Mouse (Mus musculus): ENCODE data around the gene Phactr2. TPM values are rescaled to one million over a fixed set of nuclear protein-coding genes. Genes with fewer than 3 reads are reported as not detected.

Phactr2 gene
- total RNA-seq, 2 experiments from 2014 or later = 26.3 to 28.1 TPM

DNA sequence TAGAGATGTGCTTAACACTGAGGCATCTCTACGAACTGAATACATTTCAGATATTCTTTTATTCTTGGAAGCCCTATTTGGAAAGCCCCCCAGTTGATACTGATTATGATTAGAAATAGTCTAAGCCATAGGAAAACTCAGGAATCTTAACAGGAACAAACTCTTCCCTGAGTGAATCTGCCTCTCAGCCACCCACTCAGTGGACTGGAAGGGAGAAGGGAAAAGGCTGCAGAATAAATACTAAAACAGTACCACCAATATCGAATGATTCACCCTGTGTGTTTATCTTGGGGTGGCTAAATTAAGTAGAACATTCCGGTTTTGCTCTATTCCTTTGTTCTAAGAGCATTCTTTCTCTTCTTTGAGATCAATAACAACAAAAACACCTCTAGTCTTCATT, 63.2 kb downstream of the Phactr2 start:
- no peak for DNase-seq (ENCODE audit: low spot score in 2 of 2)

DNA sequence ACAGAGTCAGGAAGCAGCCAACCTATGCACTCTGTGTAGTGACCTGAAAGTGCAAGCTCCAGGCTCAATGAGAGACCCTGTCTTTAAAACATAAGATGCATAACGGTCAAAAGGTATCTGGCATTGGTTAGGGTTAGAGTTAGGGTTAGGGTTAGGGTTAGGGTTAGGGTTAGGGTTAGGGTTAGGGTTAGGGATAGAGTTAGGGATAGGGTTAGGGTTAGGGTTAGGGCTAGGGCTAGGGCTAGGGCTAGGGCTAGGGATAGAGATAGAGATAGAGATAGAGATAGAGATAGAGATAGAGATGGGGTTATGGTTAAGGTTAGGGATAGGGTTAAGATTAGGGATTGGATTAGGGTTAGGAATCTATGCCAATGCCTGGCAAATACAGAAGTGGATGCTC, 72.2 kb downstream of the Phactr2 start:
- DNase-seq (ENCODE audit: low spot score in 2 of 2) = no peak

DNA sequence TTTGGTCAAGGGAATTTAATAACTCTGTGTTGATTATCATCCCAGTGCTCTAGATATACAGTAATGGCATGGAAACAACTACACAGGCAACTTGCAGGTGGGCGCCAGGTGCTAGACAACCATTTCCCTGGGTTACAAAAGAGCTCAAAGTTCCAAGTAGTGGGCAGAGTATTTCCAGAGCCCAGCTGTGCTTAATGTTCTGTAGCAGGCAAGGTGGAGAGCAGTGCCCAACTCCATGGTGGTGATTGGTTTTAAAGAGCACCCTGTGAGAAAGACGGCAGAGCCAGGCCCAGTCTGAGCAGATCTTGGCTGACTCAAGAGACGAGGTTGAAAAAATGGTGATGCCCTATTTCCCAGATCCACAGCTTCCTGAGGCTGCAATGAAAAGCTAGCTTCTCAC, 78.5 kb downstream of the Phactr2 start:
- DNase-seq (ENCODE audit: low spot score in 2 of 2) = no peak

DNA sequence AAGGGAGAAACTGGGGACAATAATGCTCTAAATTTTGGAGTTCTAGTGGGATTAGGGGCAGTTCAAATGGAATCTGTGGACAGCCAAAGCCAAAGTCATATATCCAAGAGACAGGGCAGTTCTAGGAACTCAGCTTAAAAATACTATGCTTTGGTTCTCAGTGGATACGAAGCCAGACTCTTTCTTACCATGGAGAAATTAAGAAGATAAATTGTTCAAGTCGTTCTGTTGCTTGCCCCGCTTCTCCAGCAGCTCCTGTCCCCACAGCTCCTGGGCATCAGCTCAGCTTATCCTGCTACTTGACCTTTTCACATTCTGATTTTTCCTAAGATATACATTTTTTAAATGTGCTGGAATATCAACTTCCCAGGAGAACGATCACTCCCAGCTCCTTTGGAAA, 80.2 kb downstream of the Phactr2 start:
- DNase-seq (ENCODE audit: low spot score in 2 of 2) = no peak

DNA sequence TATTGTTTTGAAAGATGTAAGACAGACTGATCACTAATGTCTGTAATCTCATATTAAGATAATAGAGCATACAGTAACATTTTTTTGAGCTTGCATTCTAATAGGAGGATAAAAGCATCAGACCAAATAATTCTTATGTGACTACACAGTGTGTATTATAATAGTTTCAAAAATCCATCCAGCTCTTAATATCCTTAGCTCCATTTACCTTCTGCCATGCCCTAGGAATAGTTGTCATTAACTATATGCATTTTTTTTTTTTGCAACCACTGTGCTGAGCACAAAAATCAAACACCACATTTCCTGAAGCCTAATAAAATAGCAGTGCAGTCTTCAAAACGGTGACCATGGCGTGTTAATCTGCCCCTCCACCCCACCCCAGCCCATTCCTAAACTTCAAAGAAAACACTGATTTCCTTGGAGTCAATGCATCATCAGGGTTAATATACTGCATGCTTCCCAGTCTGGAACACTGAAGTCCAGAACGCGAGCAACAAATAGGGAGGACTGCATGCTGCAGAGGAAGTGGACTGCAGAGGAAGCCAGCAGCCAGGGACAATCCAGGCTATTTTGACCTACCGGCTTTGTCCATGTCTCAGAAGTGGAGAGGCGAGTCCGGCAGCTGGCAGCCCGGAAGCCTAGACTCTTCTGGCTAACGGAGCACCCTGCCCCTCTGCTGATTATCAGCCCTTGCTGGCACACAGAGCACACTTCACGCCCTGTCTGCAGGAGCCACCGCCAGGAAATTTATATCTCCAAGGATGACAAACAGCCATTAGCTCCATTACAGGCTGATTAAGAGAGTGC, 85.9 kb downstream of the Phactr2 start:
- peak; percentile 13 to 16 for DNase-seq (ENCODE audit: low spot score in 2 of 2)

DNA sequence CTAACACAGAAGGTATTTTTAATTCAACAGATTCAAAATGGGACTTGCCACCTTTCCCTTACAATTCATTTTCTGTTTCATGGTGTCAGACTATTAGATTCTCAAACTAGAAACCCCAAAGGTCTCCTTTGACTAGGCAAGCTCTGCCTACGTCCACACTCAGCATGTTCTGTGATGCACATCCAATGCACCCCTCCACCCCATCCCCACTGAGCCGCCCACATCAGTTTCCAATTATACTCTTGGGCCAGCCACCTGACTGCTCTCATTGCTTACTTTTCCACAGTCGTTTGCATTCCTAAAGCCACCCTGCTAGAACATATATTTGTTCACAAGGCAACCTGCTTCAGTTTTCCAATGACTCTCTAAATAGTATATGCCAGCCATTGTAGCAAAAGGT, 89.3 kb downstream of the Phactr2 start:
- no peak for DNase-seq (ENCODE audit: low spot score in 2 of 2)

DNA sequence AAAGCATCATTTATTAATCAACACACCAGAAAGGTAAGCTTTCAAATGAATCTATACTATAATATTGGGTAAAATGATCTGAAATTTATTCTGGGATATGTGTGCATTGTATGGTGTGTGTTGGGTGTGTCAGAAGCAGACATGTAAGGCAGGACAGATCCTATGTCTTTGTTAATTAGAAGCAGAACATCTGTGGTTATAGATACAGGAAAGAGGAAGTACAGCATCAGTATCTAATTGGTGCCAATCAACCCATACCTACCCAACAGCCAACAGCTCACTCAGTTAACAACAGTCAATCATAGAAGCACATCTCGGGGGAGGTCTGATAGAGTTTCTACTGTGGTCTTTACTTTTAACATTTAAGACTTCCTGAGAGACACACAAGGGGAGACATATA, 96.3 kb downstream of the Phactr2 start:
- no peak for DNase-seq (ENCODE audit: low spot score in 2 of 2)

DNA sequence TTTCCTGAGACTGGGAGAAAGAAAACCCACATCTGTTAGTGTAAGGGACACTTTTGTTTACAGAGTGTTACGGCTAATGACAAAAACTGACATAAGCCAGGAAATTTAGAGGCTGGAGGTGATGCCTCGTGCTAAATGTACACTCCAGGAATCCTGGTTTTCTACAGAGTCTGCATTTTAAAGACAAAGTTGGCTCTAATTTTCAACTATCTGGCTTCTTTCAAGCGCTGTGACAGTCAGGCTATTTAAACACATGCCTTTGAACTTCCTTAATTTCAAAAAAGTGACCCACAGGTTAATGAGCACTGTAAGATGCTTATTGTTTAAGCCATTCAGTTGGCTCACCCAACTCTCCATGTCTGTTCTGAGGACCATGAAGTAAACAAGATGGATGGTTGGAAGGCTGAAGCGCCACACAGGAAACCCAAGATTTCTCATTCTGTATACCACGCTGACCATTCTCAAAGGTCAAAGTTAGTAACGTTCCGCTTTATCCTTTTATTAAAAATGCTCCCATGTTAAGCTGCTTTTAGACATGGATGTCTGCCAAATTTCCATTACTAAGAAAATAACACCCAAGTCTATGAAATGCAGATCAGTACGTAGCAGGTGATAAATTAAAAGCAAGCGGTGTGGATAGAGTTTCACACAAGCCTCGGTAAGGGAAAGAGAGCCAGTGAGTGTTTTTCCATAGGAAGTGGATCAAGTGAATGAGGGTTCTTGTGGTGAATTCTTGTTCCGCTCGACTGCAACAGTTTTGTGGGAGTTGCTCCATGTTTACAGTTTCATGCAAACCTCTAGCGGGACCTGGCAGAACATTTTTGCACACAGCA, 97.6 kb downstream of the Phactr2 start:
- no peak for DNase-seq (ENCODE audit: low spot score in 2 of 2)

DNA sequence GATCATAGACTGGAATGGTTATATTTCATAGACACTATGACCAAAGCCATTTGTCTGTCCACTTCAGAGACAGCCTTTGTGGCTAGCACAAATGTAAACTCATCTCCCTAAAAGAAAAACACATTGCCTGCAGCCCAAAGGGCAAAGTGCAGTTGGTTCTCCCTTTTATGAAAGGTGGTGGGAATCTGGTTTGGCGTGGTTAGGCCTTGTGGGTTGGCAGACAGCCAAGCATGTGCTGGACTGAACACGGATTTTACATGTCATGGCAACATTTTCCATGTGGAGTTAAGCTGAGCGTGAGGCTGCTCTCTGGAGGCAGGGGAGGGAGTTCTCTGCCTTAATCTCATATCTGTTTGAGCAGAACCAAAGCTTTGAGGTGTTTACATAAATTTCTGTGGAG, 98.4 kb downstream of the Phactr2 start:
- DNase-seq (ENCODE audit: low spot score in 2 of 2) = no peak

DNA sequence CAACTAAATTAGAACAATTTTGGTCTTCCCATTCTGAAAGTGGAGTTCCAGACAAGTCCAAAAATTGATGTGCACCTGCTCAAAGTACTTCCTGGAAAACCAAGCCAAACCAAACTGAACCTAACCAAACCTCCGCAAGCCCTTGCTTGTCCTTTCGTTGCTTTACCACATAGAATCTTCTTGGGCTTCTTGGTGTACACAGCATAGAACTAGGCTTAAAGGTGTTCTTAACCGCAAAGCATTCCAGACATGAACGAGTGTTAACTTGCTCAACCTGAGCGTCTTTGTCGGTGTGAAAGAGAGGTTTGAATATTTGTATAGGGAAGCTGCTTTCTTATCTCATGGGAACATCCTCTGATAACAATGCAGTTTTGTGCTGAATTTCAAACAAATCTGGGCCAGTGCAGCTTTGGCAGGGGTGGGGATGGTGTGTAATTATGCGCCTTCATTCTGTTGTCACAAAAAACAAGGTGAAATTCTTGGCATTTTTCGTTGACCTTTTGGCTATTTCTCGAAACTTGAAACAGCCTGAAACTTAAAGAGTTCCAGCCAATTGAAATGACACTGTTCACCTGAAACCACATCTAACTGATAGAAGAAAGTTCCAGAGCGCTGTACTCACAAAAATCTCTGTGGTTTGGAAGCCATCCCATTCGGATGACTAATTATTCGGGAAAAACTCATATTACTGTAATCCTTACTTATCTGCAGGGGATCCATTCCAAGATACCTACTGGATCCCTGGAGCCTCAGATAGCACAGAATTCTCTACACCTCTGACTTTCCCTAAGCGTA, 104.4 kb downstream of the Phactr2 start:
- DNase-seq (ENCODE audit: low spot score in 2 of 2) = no peak

DNA sequence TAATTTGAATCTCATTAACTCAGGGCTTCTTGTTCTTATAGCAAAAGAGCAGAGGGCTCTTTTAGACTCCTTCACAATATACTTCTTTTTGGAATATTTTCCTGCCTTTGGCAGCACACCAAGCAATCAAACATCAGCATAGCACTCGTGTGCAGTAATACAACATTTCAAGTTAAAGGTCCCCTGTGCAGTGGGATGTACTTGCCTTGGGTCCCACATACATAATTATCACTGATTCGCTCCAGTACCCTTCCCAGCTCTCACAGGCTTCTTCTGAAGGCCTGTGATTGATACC, 110.0 kb downstream of the Phactr2 start:
- no peak for DNase-seq (ENCODE audit: low spot score in 2 of 2)

DNA sequence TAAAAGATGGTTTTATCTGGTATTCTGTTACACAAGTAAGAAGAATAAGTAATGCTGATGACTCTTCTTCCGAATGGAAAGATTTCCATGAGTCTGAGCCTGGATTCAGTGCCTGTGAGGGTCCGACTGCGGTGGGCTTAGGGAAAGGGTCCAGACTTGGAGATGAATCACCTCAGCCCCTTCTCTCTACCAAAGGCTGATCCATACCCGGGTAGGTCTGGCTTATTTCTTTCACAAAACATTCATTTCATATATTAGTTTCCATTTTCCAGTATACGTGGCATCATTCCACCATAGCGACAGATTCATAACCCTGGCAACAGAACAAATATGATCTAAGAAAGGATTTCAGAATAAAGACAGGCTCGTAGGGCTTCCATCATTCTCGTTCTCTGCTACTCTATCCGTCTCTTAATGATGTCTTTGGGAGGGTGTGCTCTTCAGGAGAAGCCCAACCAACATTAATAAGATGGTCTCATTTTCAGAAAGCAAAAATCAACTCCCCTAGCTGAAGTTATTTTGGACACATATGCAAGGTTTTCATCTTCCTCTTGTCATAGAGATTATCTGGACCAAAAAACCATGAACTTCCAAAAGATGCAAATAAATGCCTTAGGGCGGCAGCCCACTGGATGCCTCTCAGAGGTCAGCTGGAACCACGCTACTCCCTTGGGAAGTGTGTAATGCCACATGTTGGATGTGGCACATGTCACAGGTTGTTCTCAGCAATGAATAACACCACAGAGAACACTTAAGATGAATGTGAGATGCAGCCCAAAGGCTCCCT, 110.5 kb downstream of the Phactr2 start:
- no peak for DNase-seq (ENCODE audit: low spot score in 2 of 2)

DNA sequence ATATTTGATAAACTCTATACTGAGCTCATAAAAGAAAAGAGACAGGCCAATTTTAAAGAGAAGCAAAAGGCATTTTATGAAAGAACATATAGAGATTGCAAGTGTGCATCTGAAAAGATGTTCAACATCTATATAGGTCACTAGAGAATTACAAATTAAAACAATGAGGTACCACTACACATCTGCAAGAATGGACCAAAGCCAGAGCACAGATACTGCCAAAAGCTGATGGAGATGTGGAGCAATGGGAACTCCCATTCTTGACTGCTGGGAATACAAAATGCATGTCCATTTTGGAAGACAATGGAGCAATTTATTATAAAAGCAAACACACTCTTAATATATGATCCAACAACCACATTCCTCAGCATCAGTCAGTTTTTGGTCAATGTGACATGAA, 113.3 kb downstream of the Phactr2 start:
- no peak for DNase-seq (ENCODE audit: low spot score in 2 of 2)

DNA sequence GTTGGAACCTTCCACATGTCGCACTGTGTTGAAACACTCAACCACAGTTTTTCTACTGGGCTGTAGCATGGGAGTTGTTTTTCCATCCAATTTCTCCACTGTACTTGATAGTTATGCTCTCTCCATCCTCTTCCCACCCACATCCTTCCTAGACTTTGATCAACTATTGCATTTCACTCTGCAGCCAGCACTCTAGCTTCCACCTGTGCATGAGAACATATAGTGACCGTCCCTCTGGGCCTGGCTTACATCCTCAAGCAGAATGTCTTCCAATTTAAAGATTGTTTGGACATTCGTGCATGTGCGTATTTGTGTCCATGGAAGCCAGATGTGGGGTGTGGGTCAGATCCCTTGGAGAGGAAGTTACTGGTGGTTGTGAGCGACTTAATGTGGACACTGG, 114.4 kb downstream of the Phactr2 start:
- no peak for DNase-seq (ENCODE audit: low spot score in 2 of 2)

DNA sequence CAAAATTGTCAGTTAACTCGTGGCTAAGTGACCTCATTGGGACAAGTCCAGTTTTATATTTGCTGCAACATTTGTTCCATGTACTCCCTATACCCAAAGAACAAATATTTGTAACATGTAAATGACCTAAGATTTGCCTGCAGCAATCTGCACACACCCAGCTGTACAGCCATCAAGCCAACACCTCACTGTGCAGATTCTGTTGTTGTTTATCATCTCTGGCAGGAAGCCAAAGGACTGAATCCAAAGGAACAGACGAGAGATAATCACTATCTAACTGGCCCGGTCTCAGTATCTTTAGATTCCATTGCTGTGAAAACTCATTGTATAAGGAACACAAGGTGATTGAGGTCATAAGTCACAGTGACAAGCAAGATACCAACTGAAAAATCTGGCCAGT, 115.5 kb downstream of the Phactr2 start:
- peak in 1 of 2 experiments; percentile 15 for DNase-seq (ENCODE audit: low spot score in 2 of 2)

DNA sequence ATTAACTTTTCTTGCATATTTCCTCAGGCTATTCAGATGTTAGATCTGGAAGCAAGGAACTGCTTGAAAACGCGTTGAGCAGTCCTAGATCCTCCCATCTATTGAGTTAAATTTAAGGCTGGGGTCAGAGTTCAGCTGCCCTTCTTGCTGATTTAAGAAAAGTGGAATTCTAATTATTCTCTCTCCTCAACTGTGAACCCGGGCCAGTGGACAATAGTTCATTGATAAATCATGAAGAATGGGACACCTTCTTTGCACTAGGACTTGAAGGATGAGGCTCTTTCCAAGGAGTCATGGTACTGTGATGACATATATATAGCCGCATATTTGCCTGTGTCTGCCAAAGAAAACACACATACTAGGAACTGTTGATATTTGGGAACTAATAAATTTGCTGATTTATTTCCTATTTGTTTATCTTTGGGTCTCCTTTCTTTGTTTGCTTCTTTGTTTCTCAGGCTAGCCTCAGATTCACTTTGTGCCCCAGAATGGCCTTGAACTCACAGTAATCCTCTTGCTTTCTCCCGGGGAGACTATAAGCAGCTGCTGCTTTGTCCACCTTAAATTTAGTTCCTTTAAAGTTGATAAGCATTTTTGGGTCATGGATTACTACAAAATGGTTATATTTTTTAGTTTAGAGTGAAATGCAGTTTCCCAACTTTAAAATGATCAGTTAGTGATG, 127.5 kb downstream of the Phactr2 start:
- no peak for DNase-seq (ENCODE audit: low spot score in 2 of 2)

DNA sequence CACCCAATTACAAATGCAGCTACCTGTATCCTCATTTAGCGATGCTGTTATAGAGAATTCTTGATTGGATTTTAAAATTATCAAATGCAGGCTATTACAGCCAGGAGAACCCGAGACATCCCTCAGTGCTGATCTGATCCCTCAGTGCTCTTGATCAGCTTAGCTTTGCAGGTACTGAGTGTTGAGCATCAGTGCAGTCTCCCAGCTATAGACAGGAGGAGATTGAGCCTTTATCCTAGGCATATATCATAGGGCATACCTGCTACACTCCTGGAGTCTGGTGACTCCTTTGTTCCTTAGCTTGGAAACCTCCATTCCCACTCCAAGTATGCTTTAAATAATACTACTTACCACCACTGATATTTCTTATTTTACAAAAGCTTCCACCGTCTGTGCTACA, 133.6 kb downstream of the Phactr2 start:
- no peak for DNase-seq (ENCODE audit: low spot score in 2 of 2)

DNA sequence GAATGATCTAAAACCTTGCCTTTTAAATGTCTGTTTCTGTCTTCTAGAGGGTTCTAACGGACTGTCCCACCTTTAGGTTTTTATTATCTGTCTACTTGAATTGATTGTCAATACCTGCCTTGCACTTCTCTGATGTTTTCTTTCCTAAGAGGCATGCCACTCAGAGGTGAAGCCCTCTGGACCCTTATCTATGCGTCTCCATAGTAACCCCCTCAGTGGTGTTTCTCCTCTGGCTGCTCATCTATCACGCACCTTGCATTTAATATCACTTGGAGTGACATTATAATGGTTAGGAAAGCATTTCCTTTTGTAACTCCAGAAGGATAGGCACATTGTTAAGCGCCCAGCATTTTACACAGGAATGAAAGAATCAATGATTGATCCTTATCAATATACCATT, 137.2 kb downstream of the Phactr2 start:
- DNase-seq (ENCODE audit: low spot score in 2 of 2) = no peak

DNA sequence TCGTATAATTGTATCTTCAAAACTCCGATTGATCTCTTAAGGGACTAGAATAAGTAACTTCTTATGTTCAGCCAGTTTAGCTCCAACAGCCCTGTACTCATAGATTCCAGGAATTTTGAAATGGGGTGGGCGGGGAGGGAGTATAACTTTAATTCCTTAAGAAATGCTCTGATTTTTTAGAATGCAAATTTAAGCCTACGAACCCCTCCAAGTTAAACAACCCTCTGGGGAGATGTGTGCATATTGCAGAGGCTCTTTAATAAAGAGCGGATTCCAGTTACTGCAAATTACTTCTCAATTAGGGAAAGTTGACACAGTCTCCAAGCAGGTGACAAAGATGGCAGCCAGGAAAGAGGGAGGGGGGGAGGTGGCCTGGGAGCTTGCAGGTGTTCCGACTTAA, 138.4 kb downstream of the Phactr2 start:
- DNase-seq (ENCODE audit: low spot score in 2 of 2) = no peak

DNA sequence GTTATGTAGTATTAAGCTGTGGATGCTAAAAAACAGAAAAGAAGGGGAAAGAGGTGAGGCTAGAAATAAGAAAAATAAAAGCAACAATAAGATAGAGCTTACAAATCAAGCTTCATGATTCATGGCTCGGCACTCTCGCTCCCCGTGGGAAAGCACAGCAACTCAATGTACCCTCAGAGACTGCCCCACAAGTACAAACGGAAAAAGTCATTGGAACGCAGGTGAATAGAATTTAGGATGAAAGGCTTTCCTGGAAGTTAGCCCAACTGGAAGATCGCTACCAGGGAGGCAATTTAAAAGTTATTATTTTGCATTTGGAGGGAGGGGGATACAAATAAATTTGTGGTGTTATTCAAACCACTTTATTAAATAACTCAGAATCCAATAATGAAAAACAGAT, 138.9 kb downstream of the Phactr2 start:
- DNase-seq (ENCODE audit: low spot score in 2 of 2) = no peak

DNA sequence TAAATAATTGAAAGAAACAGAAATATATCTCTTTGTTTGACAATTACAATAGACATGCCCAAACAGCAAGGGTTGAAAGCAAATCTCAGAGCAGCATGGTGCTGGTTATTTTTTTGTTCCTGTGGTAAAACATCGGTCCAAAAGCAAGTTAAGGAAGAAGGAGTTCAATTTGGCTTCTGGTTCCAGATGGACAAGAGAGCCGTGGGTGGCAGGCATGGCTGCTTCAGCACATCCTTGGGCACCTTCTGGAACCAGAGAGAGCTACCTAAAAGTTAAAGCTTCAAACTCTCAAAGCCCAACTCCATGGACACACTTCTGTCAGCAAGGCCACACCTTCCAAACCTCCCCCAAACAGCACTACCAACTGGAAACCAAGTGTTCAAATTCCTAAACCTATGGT, 140.4 kb downstream of the Phactr2 start:
- no peak for DNase-seq (ENCODE audit: low spot score in 2 of 2)

Data from layer of hippocampus, postnatal 14 days (tissue).